Mouse (Mus musculus) thymus, postnatal 4 days (tissue): ENCODE measurements around the gene Map1lc3a.

Source experiments
- DNase-seq: peaks from one replicate; pipeline ENCODE4 v3.0.0; 2021

Map1lc3a gene

GRCm38 (mm10) chr2:155287456-155288250 lies 11.6 kb downstream of the Map1lc3a start:
- DNase-seq = no peak

GRCm38 (mm10) chr2:155290066-155290465 lies 14.0 kb downstream of the Map1lc3a start:
- no peak for DNase-seq

GRCm38 (mm10) chr2:155293382-155293781 lies 17.3 kb downstream of the Map1lc3a start:
- DNase-seq = no peak

GRCm38 (mm10) chr2:155293946-155294345 lies 17.8 kb downstream of the Map1lc3a start:
- no peak for DNase-seq

- no peak for DNase-seq
Observed at GRCm38 (mm10) chr2:155295453-155295852, 19.4 kb downstream of the Map1lc3a start.

- DNase-seq = no peak
Observed at GRCm38 (mm10) chr2:155299563-155299962, 23.5 kb downstream of the Map1lc3a start.

GRCm38 (mm10) chr2:155308936-155309592 lies 33.0 kb downstream of the Map1lc3a start:
- DNase-seq = no peak

- no peak for DNase-seq
Observed at GRCm38 (mm10) chr2:155313671-155314070, 37.6 kb downstream of the Map1lc3a start.

- DNase-seq = no peak
Observed at GRCm38 (mm10) chr2:155318618-155319017, 42.5 kb downstream of the Map1lc3a start.

- DNase-seq = no peak
Observed at GRCm38 (mm10) chr2:155320596-155320995, 44.5 kb downstream of the Map1lc3a start.

- no peak for DNase-seq
Observed at GRCm38 (mm10) chr2:155326001-155326400, 49.9 kb downstream of the Map1lc3a start.
